Comparison of ENCODE assay signal across 10 mouse cellular contexts in genomic region chr12:85959822-85960501, GRCm38 (mm10).
A peak's percentile ranks its signal among the peaks of the same experiment; 100 is the strongest.
DNase-seq lines count a peak whose midpoint lies in the region; ATAC-seq and TF ChIP-seq lines count a peak whose summit lies in the region.
"Had no signal": no experiment of that assay in that cellular context is flagged by ENCODE, and none has a peak within 500 bp of the region (broad histone marks: within the 10 kb centered on the region; RNA-seq: fewer than 3 reads in every experiment).

No protein-coding gene starts in this region.

- no peaks in the 10 kb centered on the region; the same call in 1 of the 2 replicates for H3K36me3 ChIP-seq in heart, adult 2 months (ENCODE audit: control insufficient read depth, insufficient read depth, low read length)
- H3K36me3 ChIP-seq in kidney, embryonic 14.5 days (ENCODE audit: control insufficient read depth, insufficient read depth, low read length), result no peaks in the 10 kb centered on the region; the same call in 1 of the 2 replicates
- H3K36me3 ChIP-seq in liver, postnatal 0 days (replicated peaks; ENCODE audit: insufficient read depth, low read length), result no peaks in the 10 kb centered on the region; the same call in 1 of the 2 replicates

- no peak overlapping the region for H3K9ac ChIP-seq in heart, adult 2 months (ENCODE audit: low read depth, low read length)
- H3K9ac ChIP-seq in kidney, embryonic 14.5 days (ENCODE audit: low read depth, low read length), result no peak overlapping the region
- no peak overlapping the region for H3K9ac ChIP-seq in liver, postnatal 0 days (replicated peaks)
- H3K9ac ChIP-seq: hindbrain, embryonic 13.5 days had no signal

- no peak for TF ChIP-seq POLR2A in heart, adult 2 months (IDR thresholded peaks at IDR 0.05; ENCODE audit: insufficient read depth, low read depth, low read length)
- no peak for TF ChIP-seq POLR2A in cerebellum, adult 2 months (IDR thresholded peaks at IDR 0.05; ENCODE audit: borderline replicate concordance, insufficient read depth, low read length)

- H3K27me3 ChIP-seq in heart, adult 2 months (ENCODE audit: control insufficient read depth, insufficient read depth, low read length), result no peaks in the 10 kb centered on the region
- H3K27me3 ChIP-seq in kidney, embryonic 14.5 days (ENCODE audit: control insufficient read depth, insufficient read depth, low read length), result no peaks in the 10 kb centered on the region
- no peaks in the 10 kb centered on the region for H3K27me3 ChIP-seq in liver, postnatal 0 days (ENCODE audit: insufficient read depth, low read length)
- H3K27me3 ChIP-seq in cerebellum, adult 2 months (ENCODE audit: control insufficient read depth, insufficient read depth, low read length), result no peaks in the 10 kb centered on the region
- H3K27me3 ChIP-seq: hindbrain, embryonic 13.5 days had no signal

- no peak overlapping the region for H3K4me2 ChIP-seq in kidney, embryonic 14.5 days (replicated peaks; ENCODE audit: low read depth, low read length)
- no peak overlapping the region for H3K4me2 ChIP-seq in liver, postnatal 0 days (ENCODE audit: low read depth, low read length)
- H3K4me2 ChIP-seq: hindbrain, embryonic 13.5 days had no signal

- ATAC-seq in kidney, embryonic 14.5 days (ENCODE audit: low FRiP score, low TSS enrichment), result peak; percentile 36; the same call in 1 of the 2 replicates
- ATAC-seq in liver, postnatal 0 days, result no peak

- peak overlapping the region; percentile 24; the same call in 1 of the 2 replicates for H3K27ac ChIP-seq in heart, adult 2 months
- H3K27ac ChIP-seq in kidney, embryonic 14.5 days (ENCODE audit: low read depth, low read length), result no peak overlapping the region; the same call in 1 of the 2 replicates
- H3K27ac ChIP-seq in liver, postnatal 0 days (ENCODE audit: low read depth), result no peak overlapping the region
- H3K27ac ChIP-seq in cerebellum, adult 2 months (ENCODE audit: insufficient read depth, low read length), result no peak overlapping the region
- H3K27ac ChIP-seq: hindbrain, embryonic 13.5 days had no signal

- H3K79me2 ChIP-seq in heart, adult 2 months (replicated peaks; ENCODE audit: control insufficient read depth, insufficient read depth, low read length), result no peaks in the 10 kb centered on the region

- TF ChIP-seq EP300 in heart, adult 2 months (IDR thresholded peaks at IDR 0.05; ENCODE audit: insufficient read depth, low read depth, low read length), result no peak
- TF ChIP-seq EP300 in liver, postnatal 0 days (IDR thresholded peaks at IDR 0.05; ENCODE audit: low read depth), result no peak

- H3K4me1 ChIP-seq in heart, adult 2 months (ENCODE audit: control insufficient read depth, insufficient read depth, low read length), result peaks cover 10% of the 10 kb centered on the region
- peaks cover 26% of the 10 kb centered on the region for H3K4me1 ChIP-seq in kidney, embryonic 14.5 days (ENCODE audit: control insufficient read depth, insufficient read depth, low read length)
- H3K4me1 ChIP-seq in liver, postnatal 0 days (ENCODE audit: insufficient read depth), result 0 out of 2 replicates have a peak, but pooled peaks cover 4% of the 10 kb centered on the region
- H3K4me1 ChIP-seq in cerebellum, adult 2 months (ENCODE audit: control insufficient read depth, insufficient read depth, low read length), result no peaks in the 10 kb centered on the region; the same call in 1 of the 2 replicates

- no peak for DNase-seq in heart, adult 2 months
- no peak for DNase-seq in heart, postnatal 25 days (ENCODE audit: low spot score)
- peak; percentile 67 for DNase-seq in 3134 (ENCODE audit: extremely low read depth, insufficient read length, low spot score)
- DNase-seq in adipocyte (ENCODE audit: low spot score), result peak; percentile 14
- no peak for DNase-seq in spleen, adult 12 weeks (ENCODE audit: low spot score)
- no peak for DNase-seq in liver, postnatal 0 days
- no peak for DNase-seq in cerebellum, adult 2 months
- DNase-seq: right cerebral cortex, postnatal 25 days had no signal

- H3K4me3 ChIP-seq in heart, adult 2 months, result no peak overlapping the region
- no peak overlapping the region for H3K4me3 ChIP-seq in kidney, embryonic 14.5 days (ENCODE audit: low read length)
- no peak overlapping the region for H3K4me3 ChIP-seq in liver, postnatal 0 days (ENCODE audit: low read depth, low read length)
- no peak overlapping the region for H3K4me3 ChIP-seq in cerebellum, adult 2 months (replicated peaks; ENCODE audit: insufficient read depth, low read depth, low read length)
- H3K4me3 ChIP-seq: hindbrain, embryonic 13.5 days had no signal

- no peaks in the 10 kb centered on the region for H3K9me3 ChIP-seq in kidney, embryonic 14.5 days (ENCODE audit: control insufficient read depth, low read length)
- H3K9me3 ChIP-seq in liver, postnatal 0 days (ENCODE audit: low read length), result no peaks in the 10 kb centered on the region
- H3K9me3 ChIP-seq: hindbrain, embryonic 13.5 days had no signal

- WGBS in heart, adult 2 months, result 66% methylated on average over 10 of the region's 10 CpGs
- 26% methylated on average over 10 of the region's 10 CpGs for WGBS in kidney, embryonic 14.5 days
- WGBS in liver, postnatal 0 days (ENCODE audit: insufficient replicate concordance), result 85% methylated on average over 10 of the region's 10 CpGs
- 77% methylated on average over 10 of the region's 10 CpGs for WGBS in cerebellum, adult 2 months

- TF ChIP-seq CTCF in heart, adult 2 months (IDR thresholded peaks at IDR 0.05), result no peak
- no peak for TF ChIP-seq CTCF in liver, postnatal 0 days (IDR thresholded peaks at IDR 0.05; ENCODE audit: low read depth)
- no peak for TF ChIP-seq CTCF in cerebellum, adult 2 months (IDR thresholded peaks at IDR 0.05; ENCODE audit: borderline replicate concordance, insufficient read depth, low read depth, low read length)

- intact Hi-C loops in heart, adult 2 months (cut with DNase I), result no loop called here
- intact Hi-C loops in heart, postnatal 25 days (cut with DNase I), result no loop called here

Comparison
In these comparisons a context has a peak if more than half of its experiments do, and no peak if none do; other contexts are left out.
1. DNase-seq: peak in 3134 (single experiment) and adipocyte (single experiment); none in heart, adult 2 months (0 of 2), heart, postnatal 25 days (single experiment), spleen, adult 12 weeks (single experiment), liver, postnatal 0 days (single experiment) and cerebellum, adult 2 months (0 of 2).